Mouse (Mus musculus): Measurements from ENCODE around the gene Nos1ap. TPM values are rescaled to one million over a fixed set of nuclear protein-coding genes. Genes with fewer than 3 reads are reported as not detected.

The Nos1ap gene
- total RNA-seq, 2 experiments from 2014 or later: 166 to 204 TPM

DNA sequence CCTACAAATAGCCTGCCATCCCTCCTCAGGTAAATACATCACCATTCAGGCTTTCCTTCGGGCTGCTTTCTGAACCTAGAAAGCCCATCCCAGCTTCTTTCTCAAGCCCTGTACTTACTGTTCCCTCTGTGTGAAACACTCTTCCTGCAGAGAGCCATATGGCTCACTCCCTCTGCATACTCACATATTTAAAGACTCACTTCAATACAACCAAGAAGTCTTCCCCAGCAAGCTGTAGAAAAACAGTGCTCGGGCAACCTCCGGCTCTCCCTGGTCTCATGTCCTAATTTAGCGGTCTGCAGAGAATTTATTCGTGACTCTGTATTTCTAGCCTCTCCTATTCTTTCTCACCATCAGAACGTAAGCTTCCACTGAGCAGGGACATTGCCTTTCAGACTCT lies 83.4 kb downstream of the Nos1ap start:
- DNase-seq (ENCODE audit: extremely low spot score in 1 of 2, low spot score in 1 of 2): no peak

DNA sequence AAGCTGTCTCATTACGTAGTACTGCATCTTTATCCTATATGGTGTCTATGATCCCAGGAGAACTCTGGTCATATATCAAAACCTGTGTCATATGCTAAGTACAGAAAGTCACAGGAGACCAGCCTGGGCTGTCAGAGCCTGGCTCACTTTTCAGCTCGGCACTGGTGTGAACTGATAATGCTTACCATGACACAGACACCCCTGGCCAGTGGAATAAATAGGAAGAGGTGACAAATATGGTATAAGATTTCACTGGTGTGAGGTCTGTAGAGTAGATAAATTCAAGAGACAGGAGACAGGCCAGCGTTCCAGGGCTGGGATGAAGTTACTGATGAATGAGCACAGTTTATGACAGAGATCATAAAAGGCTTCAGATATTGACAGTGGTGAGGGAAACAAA lies 84.6 kb downstream of the Nos1ap start:
- DNase-seq (ENCODE audit: extremely low spot score in 1 of 2, low spot score in 1 of 2): no peak

DNA sequence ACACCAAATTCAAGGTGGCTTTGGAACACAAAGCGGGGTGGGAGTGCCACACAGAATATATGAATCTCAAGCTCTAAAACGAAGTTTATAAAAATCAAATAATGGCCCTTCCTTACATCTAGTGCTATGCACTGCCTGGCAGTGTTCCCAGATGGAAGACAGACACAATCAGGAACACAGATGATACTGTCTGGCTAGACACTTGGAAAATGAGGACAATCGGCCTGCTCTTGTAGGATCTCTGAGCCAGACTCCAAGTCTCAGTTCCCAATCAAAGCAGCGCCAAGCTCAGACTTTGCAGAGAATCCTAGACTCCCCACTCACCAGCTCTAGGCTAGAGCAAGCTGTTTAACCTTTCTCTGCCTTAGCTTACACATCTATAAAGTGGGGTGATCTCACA lies 85.3 kb downstream of the Nos1ap start:
- no peak for DNase-seq (ENCODE audit: extremely low spot score in 1 of 2, low spot score in 1 of 2)

DNA sequence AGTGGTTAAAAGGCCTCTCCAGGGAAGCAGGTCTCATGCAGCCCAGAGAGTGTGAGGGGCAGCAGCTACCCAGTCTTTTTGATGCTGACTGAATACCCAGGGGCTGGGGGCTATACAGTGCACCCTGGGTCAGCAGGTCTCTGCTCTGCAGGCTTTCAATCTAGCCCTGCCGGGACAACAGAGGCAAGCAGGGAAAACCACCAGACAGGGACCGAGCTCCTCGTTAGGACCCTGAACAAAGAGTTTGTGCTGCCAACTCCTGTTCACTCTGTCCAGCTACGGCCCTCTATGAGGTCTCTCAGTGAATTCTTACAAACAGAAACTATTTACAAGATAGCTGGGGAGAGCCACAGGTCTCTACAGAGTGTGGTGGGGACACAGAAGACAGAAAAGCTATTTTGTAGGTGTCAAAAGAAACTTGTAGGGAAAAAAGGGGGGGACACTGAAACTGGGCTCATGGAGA lies 86.4 kb downstream of the Nos1ap start:
- DNase-seq (ENCODE audit: extremely low spot score in 1 of 2, low spot score in 1 of 2): no peak

DNA sequence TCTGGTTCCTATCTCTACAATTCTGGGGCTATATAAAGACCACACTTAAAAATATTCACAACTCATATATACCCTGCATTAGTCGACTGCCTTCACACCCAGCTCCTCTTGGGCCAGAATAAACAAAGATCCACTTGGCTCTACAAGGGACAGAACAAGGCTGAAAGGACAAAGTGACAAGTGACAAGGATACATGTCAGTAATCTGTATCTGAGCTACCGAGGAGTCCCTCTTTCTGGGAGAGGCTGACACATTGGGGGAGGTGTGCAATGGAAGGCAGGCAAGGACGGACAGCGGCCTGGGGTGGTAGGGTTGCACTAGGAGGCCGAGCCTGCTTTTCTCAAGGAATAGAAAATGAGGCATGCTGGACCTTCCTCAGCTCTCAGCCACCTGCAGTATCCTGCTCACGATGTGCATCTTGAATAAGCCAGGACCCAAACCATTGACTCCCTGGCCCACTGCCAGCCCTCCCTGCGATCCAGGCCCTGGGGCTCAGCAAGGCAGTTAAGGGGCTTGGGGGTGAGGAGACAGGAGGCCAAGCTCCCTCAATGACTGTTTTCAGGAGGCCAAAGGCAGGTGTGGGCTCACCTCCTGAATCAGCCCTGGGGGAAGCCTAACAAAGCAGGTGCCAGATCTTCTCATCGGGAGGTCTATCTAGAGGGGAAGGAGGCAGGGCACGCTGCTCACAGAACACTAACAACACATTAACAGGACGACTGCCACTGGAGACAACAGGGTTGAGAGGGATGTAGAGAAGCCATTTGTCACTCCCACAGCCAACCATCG lies 87.0 kb downstream of the Nos1ap start:
- no peak for DNase-seq (ENCODE audit: extremely low spot score in 1 of 2, low spot score in 1 of 2)

DNA sequence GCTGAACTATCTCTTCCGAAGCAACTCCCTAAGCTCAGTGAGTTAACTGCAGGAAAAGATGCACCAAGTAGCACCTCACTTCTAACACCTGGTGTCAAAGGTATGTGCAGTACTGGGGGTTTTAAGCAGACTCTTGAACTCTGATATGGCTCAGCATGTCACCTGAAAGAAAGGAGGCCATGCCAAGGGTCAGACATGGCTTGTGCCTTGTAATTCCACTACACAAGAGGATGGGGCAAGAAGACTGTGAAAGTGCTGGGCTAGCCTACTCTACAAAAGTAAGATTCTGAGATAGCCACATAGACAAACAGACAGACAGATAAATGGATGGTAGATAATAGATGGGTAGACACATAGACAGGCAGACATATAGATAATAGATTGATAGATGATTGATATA lies 87.7 kb downstream of the Nos1ap start:
- no peak for DNase-seq (ENCODE audit: extremely low spot score in 1 of 2, low spot score in 1 of 2)

DNA sequence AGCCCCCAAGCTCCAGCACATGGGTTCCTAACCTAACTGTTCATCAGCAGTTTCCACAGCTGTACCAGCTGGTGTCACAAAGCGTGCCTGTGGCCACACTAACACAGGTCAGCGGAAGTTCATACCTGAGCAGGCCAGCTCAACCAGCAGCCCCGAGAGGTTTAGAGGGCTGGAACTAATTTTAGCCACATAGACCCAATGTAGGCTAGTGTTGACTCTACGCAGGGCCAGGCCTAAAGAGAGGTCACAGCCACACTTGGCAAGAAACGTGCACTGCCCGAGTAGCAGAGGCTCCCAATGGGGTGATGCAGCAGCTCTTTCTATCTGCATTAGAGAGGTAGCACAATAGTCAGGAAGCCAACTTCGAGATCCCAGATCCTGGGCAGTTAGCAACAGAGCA lies 88.1 kb downstream of the Nos1ap start:
- DNase-seq (ENCODE audit: extremely low spot score in 1 of 2, low spot score in 1 of 2): no peak

DNA sequence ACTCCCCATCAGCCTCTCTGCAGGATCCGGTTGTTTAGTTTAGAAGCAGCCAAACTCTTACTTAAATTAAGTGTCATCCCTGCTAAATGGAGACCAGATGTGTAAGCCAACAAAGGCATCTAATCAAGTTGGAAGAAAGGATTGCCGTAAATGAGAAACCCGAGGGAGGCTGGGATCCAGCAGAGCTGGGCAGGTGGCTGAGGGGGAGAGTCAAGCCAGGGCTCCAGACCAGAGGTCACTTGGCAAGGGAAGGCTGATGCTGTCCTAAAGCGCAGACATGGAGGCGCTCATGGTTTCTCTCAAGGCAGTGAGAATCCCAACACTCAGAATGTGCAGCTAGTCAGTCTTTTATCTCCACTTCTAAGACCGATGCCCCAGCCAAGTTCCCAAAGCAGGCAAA lies 89.8 kb downstream of the Nos1ap start:
- DNase-seq (ENCODE audit: extremely low spot score in 1 of 2, low spot score in 1 of 2): no peak

DNA sequence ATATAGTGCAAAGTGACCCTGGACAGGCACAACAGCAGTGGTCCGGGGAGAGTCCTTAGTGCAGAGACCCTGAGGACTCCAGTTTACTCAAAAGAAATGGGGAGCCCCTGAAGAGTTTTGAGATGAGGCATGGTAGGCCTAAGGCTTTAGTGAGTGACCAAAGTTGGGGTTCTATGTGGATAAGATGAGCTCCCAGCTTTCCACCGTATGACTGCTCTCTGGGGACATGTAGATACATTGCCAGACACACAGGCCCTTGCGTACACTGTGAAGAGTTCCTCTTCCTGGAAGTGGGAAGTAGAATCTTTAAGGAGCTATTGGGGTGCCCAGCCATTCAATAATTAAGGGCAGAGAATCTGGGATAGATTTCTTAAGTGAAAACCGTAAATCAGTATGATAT lies 90.2 kb downstream of the Nos1ap start:
- no peak for DNase-seq (ENCODE audit: extremely low spot score in 1 of 2, low spot score in 1 of 2)

DNA sequence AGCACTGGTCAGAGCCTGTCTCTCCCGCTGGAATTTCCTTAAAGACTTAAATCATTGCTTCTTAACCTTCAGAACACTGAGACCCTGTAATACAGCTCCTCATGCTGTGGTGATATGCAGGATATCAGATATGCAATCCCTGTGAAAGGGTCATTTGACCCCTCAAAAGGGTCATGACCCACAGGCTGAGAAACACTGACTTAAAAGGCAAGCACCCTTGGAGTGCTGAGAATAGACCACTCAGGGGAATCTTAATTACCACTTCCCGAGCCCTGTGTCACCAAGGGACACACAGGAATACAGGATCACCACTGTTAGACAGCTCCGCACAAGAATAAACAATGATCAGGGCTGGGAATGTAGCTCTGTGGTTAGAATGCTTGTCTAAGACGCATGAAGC lies 91.0 kb downstream of the Nos1ap start:
- DNase-seq (ENCODE audit: extremely low spot score in 1 of 2, low spot score in 1 of 2): no peak

DNA sequence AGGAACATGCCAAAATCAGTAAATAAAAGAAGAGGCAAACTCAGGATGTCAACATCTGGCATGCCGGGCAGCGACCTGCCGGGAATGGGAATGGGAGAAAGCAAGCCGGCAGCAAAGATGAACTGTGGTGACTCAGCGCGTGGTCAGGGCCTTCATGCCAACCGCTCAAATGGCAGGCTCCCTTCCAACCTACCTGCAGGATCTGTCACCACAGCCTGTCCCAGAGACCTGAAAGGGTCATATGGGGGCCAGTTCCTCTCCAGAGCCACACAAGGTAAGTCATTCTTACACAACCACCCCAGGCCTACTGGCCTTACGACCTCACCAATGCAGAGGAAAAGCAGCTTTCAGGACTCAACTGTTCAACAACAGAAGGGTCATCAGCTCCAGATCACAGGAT lies 93.4 kb downstream of the Nos1ap start:
- DNase-seq (ENCODE audit: extremely low spot score in 1 of 2, low spot score in 1 of 2): no peak

DNA sequence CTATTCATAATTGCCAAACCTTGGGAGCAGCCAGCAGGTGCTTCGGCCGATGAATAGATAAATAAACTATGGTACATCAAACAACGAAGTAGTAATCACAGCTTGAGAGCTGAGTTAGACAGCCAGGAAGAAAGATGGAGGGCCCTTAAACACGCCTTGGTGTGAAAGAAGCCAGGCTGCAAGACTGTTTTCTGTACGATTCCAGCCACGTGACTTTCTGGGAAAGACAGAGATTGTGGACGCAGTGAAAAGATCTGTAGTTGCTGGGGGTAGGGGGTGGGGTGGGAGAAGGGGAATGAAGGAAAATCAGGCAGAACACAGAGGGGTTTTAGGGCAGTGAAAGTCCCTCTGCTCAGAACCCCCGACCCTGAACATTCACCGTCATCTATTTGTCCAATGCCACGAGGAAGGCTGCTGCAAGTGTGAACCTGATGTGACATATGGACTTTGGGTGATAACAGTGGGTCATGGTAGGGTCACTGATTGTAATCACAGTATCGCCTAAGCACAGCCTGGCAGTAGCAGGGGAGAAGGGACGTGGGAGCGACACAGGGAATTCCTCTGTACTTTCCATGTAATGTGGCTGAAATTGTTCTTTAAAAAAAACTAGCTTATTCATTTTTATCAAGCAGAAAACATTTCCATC lies 94.0 kb downstream of the Nos1ap start:
- DNase-seq (ENCODE audit: extremely low spot score in 1 of 2, low spot score in 1 of 2): no peak

DNA sequence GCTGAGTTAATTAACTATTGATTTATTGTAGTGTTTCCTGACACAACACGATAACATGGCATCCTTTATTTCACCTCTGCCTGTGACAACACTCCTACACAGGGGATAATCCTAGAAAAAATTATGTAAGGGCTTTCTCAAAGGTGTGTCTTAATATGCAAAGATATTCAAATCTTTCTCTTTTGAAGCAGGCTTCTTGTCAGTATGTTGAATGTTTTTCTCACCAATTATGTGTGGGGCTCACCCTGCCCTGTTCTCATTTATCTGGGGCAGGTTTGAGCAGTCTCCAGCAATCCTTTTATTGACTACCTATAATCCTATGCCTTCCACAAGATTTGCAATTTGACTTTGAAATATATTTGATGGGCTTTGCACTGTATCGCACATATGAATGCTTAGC lies 97.1 kb downstream of the Nos1ap start:
- DNase-seq (ENCODE audit: extremely low spot score in 1 of 2, low spot score in 1 of 2): no peak

DNA sequence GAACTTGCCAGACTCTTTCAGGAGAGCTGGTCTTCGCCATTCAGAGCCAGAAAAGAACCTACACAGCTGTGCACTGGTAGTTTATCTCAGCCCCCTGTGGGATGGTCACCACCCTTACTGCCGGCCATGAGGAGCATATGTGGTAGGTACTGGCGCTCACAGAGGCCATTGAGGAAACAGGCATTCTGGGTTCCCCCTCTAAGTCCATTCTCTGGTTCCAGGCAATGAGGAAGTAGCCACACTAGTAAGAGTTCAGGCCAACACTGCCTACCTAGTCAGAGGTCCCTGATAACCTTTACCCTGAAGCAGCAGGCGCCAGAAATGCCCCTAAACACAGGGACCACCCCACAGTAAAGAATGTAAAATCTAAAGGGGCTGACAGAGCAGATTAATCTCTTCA lies 97.6 kb downstream of the Nos1ap start:
- DNase-seq (ENCODE audit: extremely low spot score in 1 of 2, low spot score in 1 of 2): no peak

DNA sequence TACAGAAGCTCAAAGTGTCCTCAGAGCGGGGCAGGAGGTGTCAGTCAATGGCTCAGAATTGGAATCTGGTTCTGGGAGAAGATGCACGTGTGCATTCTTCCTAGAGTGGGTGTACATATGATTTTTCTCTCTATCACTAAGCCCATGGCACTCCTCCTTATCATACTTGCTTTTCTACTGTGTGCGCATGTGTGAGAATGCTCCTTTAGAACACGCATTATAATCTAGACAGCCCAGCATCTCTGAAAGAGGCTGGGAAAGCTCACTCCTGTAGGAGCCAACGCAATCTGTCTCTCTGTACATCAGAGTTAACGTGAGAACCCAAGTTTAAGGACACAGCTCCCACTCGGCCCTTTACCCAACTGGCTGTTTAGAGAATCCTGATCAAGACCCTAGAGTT lies 99.7 kb downstream of the Nos1ap start:
- DNase-seq (ENCODE audit: extremely low spot score in 1 of 2, low spot score in 1 of 2): no peak

DNA sequence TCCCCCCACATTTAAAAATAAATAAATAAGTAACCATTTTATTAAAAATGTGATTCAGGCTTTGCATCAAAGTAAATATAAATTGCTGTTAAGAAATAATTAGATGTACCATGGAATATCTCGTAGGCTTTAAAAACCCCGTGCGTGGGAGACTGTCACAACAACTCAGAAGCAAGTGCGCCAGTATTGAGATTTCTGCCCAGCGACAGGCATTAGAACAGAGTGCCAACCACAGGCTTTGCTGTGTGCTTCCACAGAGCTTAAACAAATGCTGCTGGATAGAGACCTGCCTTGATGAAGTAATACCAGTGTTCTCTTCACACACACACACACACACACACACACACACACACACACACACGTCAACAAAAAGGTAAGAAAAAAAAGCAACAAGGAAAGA lies 100.2 kb downstream of the Nos1ap start:
- no peak for DNase-seq (ENCODE audit: extremely low spot score in 1 of 2, low spot score in 1 of 2)

DNA sequence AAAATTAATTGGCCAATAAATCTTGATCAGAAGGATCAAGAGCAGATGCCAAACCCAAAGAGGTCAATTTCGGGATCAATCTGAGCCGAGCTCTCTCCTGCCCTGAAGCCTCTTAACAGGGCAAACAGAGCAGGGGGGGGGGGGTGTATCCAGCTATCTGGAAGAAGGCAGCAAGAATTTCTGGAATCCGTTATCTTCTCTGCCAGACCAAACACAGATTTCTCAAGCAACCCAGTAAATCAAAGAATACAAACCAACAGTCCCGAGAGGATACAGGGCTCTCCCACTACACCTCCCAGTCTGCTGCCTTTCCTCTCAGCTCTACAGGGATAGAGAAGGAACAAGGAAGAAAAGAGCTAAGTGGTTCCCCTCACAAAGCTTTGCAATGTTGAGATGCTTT lies 104.5 kb downstream of the Nos1ap start:
- DNase-seq (ENCODE audit: extremely low spot score in 1 of 2, low spot score in 1 of 2): no peak

DNA sequence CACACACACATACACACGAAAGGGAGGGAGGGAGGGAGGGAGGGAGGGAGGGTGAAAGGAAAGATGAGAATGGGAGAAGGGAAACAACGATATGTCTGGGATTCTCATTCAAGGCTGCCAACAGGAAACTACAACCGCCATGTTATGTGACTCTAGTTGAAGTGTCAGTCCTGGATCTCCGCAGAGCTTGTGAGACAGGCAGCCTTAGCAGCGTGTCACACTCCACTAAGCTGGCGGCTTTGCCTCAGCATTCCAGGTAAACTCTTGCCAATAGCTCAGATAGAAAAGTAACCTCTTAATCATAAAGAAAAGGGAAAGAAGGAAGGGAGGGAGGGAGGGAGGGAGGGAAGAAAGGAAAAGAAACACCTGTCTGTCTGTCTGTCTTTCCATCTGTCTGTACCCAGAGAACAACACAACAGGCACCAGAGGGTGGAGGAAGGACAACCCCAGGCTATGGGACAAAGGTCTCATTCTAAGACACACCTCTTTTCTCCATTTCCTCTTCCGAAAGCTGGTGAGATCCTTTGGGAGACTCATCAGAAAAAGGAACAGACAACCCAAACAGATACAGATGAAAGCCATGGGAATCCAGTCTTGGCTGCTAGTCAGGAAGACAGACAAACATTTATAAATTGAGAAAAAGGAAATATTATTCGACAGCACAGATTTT lies 107.3 kb downstream of the Nos1ap start:
- DNase-seq (ENCODE audit: extremely low spot score in 1 of 2, low spot score in 1 of 2): no peak

DNA sequence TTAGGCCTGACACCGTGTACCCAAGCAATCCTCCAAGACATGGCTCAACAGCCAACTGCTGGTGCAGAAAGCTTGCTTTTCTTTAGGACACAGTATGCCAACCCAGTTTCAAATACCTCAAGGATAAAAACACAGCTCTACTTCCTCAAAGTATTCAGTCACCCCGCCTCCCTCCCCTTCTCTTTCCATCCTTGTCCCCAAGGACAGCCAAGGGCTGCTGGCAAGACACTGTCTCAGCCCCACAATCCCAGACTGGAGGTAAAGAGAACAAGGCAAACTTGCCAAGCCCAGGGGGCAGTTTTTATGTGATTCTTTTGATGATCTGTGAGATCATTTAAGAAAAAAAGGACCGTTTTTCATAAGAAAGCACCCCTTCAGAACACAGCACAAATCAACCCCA lies 108.6 kb downstream of the Nos1ap start:
- no peak for DNase-seq (ENCODE audit: extremely low spot score in 1 of 2, low spot score in 1 of 2)

DNA sequence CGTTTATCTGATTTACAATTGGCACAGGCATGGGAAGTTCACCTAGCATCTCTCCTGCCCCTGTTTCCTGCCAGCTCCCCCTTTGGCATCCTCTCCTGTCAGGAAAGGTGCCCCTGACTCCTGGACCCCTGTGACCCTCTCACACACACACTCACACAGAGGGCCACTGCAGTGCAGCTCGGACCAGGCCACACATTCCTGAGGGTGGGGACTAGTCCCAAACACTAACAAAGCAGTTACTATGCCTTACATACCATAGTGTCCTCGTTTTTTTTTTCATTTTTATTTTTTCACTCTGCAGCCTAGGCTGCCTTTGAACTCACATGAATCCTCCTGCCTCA lies 110.2 kb downstream of the Nos1ap start:
- no peak for DNase-seq (ENCODE audit: extremely low spot score in 1 of 2, low spot score in 1 of 2)

DNA sequence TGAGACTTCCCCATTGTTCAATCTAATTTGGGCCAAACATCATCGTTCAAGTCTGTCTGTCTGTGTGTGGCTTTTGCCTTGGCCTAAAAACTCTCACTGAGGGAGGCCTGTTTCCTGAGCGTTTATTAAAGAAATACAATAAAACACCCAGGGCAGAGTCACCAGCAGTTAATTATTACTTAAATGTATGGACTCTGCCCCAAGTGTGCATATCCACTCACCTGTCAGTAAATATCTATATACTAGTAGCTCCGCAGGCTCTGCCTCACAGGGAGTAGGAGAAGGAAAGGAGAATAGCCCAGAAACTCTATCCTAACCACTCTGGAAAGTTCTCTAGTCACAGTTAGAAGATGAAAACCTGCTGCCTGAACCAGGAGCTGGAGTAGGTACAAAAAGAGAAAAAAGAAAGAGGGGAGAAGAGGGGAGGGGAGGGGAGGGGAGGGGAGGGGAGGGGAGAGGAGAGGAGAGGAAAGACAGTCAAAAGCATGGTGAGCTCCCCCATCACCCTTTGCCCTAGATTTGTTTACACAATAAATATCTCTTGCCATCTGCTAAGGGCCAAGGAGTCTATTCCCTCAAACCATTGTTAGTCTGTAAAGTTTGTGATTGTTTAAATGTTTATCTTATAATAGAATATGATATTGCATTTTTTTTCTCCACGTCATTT lies 110.7 kb downstream of the Nos1ap start:
- no peak for DNase-seq (ENCODE audit: extremely low spot score in 1 of 2, low spot score in 1 of 2)

Measured in layer of hippocampus, postnatal 25 days (tissue).